Mouse (Mus musculus): Measurements from ENCODE around the gene Cacna1g. TPM values are rescaled to one million over a fixed set of nuclear protein-coding genes. Genes with fewer than 3 reads are reported as not detected.

Cacna1g gene
- total and polyA plus RNA-seq, 2 experiments from 2014 or later: 13.2 to 94.6 TPM

- Histone ChIP-seq H3K9ac (replicated peaks; ENCODE audit: low read length, poor library complexity, severe bottlenecking) (no peak overlapping the region), H3K27me3 (ENCODE audit: insufficient read depth, low read length) (no peaks in the 10 kb centered on the region), H3K36me3 (ENCODE audit: insufficient read depth, low read length) (peaks cover 7% of the 10 kb centered on the region; the same call in 1 of the 2 replicates), H3K4me3 (ENCODE audit: low read depth, low read length) (no peak overlapping the region), H3K4me1 (ENCODE audit: insufficient read depth, low read length) (peaks cover 11% of the 10 kb centered on the region; the same call in 1 of the 2 replicates), H3K27ac (ENCODE audit: low read depth, low read length) (peak overlapping the region; percentile 58), H3K4me2 (ENCODE audit: low read depth, low read length, poor library complexity, severe bottlenecking) (no peak overlapping the region), H3K9me3 (ENCODE audit: low read length) (no peaks in the 10 kb centered on the region)
- 63% methylated on average over 9 of the region's 9 CpGs for WGBS
- no peak for ATAC-seq (ENCODE audit: low FRiP score)
- TF ChIP-seq CTCF (IDR thresholded peaks at IDR 0.05): no peak
- DNase-seq (ENCODE audit: low spot score): no peak
These were observed 32.2 kb downstream of the Cacna1g start for GRCm38 (mm10) chr11:94441752-94442151.

GRCm38 (mm10) chr11:94441122-94441521, 32.9 kb downstream of the Cacna1g start:
- H3K4me1 ChIP-seq (ENCODE audit: insufficient read depth, low read length): peaks cover 11% of the 10 kb centered on the region; the same call in 1 of the 2 replicates
- H3K9ac ChIP-seq (replicated peaks; ENCODE audit: low read length, poor library complexity, severe bottlenecking): no peak overlapping the region; the same call in 1 of the 2 replicates
- no peak overlapping the region for H3K4me2 ChIP-seq (ENCODE audit: low read depth, low read length, poor library complexity, severe bottlenecking)
- peaks cover 7% of the 10 kb centered on the region; the same call in 1 of the 2 replicates for H3K36me3 ChIP-seq (ENCODE audit: insufficient read depth, low read length)
- no peaks in the 10 kb centered on the region for H3K9me3 ChIP-seq (ENCODE audit: low read length)
- no peak overlapping the region for H3K4me3 ChIP-seq (ENCODE audit: low read depth, low read length)
- H3K27me3 ChIP-seq (ENCODE audit: insufficient read depth, low read length): no peaks in the 10 kb centered on the region
- H3K27ac ChIP-seq (ENCODE audit: low read depth, low read length): peak overlapping the region; percentile 58
- no peak for TF ChIP-seq CTCF (IDR thresholded peaks at IDR 0.05)
- WGBS: 32% methylated on average over 7 of the region's 7 CpGs
- ATAC-seq (ENCODE audit: low FRiP score) (peak; percentile 52; the same call in 1 of the 2 replicates), DNase-seq (ENCODE audit: low spot score) (peak; percentile 51)

GRCm38 (mm10) chr11:94440421-94440820, 33.6 kb downstream of the Cacna1g start:
- no peak for ATAC-seq (ENCODE audit: low FRiP score)
- H3K4me2 ChIP-seq (ENCODE audit: low read depth, low read length, poor library complexity, severe bottlenecking): no peak overlapping the region
- H3K9me3 ChIP-seq (ENCODE audit: low read length): no peaks in the 10 kb centered on the region
- no peaks in the 10 kb centered on the region for H3K27me3 ChIP-seq (ENCODE audit: insufficient read depth, low read length)
- no peak overlapping the region for H3K4me3 ChIP-seq (ENCODE audit: low read depth, low read length)
- WGBS: 46% methylated on average over 6 of the region's 6 CpGs
- peaks cover 11% of the 10 kb centered on the region; the same call in 1 of the 2 replicates for H3K4me1 ChIP-seq (ENCODE audit: insufficient read depth, low read length)
- H3K36me3 ChIP-seq (ENCODE audit: insufficient read depth, low read length): peaks cover 7% of the 10 kb centered on the region; the same call in 1 of the 2 replicates
- H3K9ac ChIP-seq (replicated peaks; ENCODE audit: low read length, poor library complexity, severe bottlenecking): no peak overlapping the region
- H3K27ac ChIP-seq (ENCODE audit: low read depth, low read length): 0 out of 2 replicates have a peak overlapping the region, but pooled peaks have one; percentile 58
- peak; percentile 51 for DNase-seq (ENCODE audit: low spot score)
- no peak for TF ChIP-seq CTCF (IDR thresholded peaks at IDR 0.05)

- WGBS: 37% methylated on average over 9 of the region's 9 CpGs
- Histone ChIP-seq H3K27me3 (ENCODE audit: insufficient read depth, low read length) (no peaks in the 10 kb centered on the region), H3K9me3 (ENCODE audit: low read length) (no peaks in the 10 kb centered on the region), H3K4me1 (ENCODE audit: insufficient read depth, low read length) (no peaks in the 10 kb centered on the region; the same call in 1 of the 2 replicates), H3K4me3 (ENCODE audit: low read depth, low read length) (no peak overlapping the region), H3K9ac (replicated peaks; ENCODE audit: low read length, poor library complexity, severe bottlenecking) (no peak overlapping the region), H3K4me2 (ENCODE audit: low read depth, low read length, poor library complexity, severe bottlenecking) (no peak overlapping the region), H3K27ac (ENCODE audit: low read depth, low read length) (no peak overlapping the region), H3K36me3 (ENCODE audit: insufficient read depth, low read length) (peaks cover 40% of the 10 kb centered on the region)
- ATAC-seq (ENCODE audit: low FRiP score) (no peak), DNase-seq (ENCODE audit: low spot score) (no peak)
- no peak for TF ChIP-seq CTCF (IDR thresholded peaks at IDR 0.05)
These were observed 44.9 kb downstream of the Cacna1g start for GRCm38 (mm10) chr11:94429011-94429651.

- no peak overlapping the region for H3K4me3 ChIP-seq (ENCODE audit: low read depth, low read length)
- ATAC-seq (ENCODE audit: low FRiP score): 0 out of 2 replicates have a peak, but pooled peaks have one; percentile 36
- H3K27me3 ChIP-seq (ENCODE audit: insufficient read depth, low read length): no peaks in the 10 kb centered on the region
- H3K4me1 ChIP-seq (ENCODE audit: insufficient read depth, low read length): peaks cover 3% of the 10 kb centered on the region; the same call in 1 of the 2 replicates
- H3K9me3 ChIP-seq (ENCODE audit: low read length): no peaks in the 10 kb centered on the region
- DNase-seq (ENCODE audit: low spot score): peak; percentile 91
- H3K36me3 ChIP-seq (ENCODE audit: insufficient read depth, low read length): peaks cover 39% of the 10 kb centered on the region
- 31% methylated on average over 4 of the region's 4 CpGs for WGBS
- H3K27ac ChIP-seq (ENCODE audit: low read depth, low read length): 0 out of 2 replicates have a peak overlapping the region, but pooled peaks have one; percentile 12
- H3K9ac ChIP-seq (replicated peaks; ENCODE audit: low read length, poor library complexity, severe bottlenecking): no peak overlapping the region
- no peak for TF ChIP-seq CTCF (IDR thresholded peaks at IDR 0.05)
- H3K4me2 ChIP-seq (ENCODE audit: low read depth, low read length, poor library complexity, severe bottlenecking): no peak overlapping the region
These were observed 45.7 kb downstream of the Cacna1g start for GRCm38 (mm10) chr11:94428091-94428835.

Data from midbrain, postnatal 0 days (tissue).